Mouse (Mus musculus) CH12.LX (cell line): ENCODE data around the gene Gm49416. TPM values are rescaled to one million over a fixed set of nuclear protein-coding genes. Genes with fewer than 3 reads are reported as not detected.

Experiments used
- DNase-seq: peaks from one replicate; pipeline ENCODE4 v3.0.0-alpha.2; 2013; ENCODE audit errors: extremely low read depth
- H3K27ac ChIP-seq: 2 replicates; pipeline ENCODE4 v1.5.1; 2012; ENCODE audit warnings: low read depth, mild to moderate bottlenecking, control low read depth, moderate library complexity; ENCODE audit not compliant: insufficient read depth
- H3K27me3 ChIP-seq: replicated peaks from 2 replicates; pipeline ENCODE3; 2012; ENCODE audit warnings: inconsistent platforms
- H3K36me3 ChIP-seq, 2 experiments: replicated peaks in 1 of 2; 2 replicates each; pipeline versions ENCODE3 to v1.6.1; 2012; ENCODE audit warnings: inconsistent platforms in 1 of 2, low read length in 1 of 2, mild to moderate bottlenecking in 1 of 2, mixed read lengths in 1 of 2, moderate library complexity in 1 of 2; ENCODE audit not compliant: control insufficient read depth in 1 of 2, insufficient read depth in 1 of 2
- H3K4me1 ChIP-seq, 2 experiments: 2 replicates each; pipeline ENCODE4 v1.6.1; 2012; ENCODE audit warnings: inconsistent platforms in 1 of 2, moderate library complexity in 1 of 2; ENCODE audit not compliant: insufficient read depth in 2 of 2, control insufficient read depth in 1 of 2
- H3K4me2 ChIP-seq: 2 replicates; pipeline ENCODE4 v1.6.1; 2012; ENCODE audit warnings: low read depth, mild to moderate bottlenecking, control low read depth; ENCODE audit not compliant: poor library complexity, insufficient read depth, severe bottlenecking
- H3K4me3 ChIP-seq, 3 experiments: fragments of 150-350 bp in 1 of 3; sonication (generic) in 1 of 3; replicated peaks in 1 of 3; 2 replicates each; pipeline versions ENCODE3 to v1.5.1; 2011 to 2012; ENCODE audit warnings: low read depth in 2 of 3, low read length in 2 of 3, mild to moderate bottlenecking in 2 of 3, moderate library complexity in 2 of 3, control low read depth in 1 of 3, improper control_type of control experiment in 1 of 3, inconsistent platforms in 1 of 3, mixed read lengths in 1 of 3; ENCODE audit not compliant: poor library complexity in 1 of 3
- H3K79me2 ChIP-seq: replicated peaks from 2 replicates; pipeline ENCODE4 v1.6.1; 2012; ENCODE audit warnings: mild to moderate bottlenecking, moderate library complexity; ENCODE audit not compliant: control insufficient read depth, poor library complexity, insufficient read depth, severe bottlenecking; ENCODE audit errors: extremely low read depth
- H3K9ac ChIP-seq: 2 replicates; pipeline ENCODE4 v1.6.1; 2012; ENCODE audit warnings: low read depth, mild to moderate bottlenecking, control low read depth, moderate library complexity; ENCODE audit not compliant: insufficient read depth
- H3K9me3 ChIP-seq: replicated peaks from 2 replicates; pipeline ENCODE3; 2012; ENCODE audit warnings: low read length, inconsistent platforms, mixed read lengths
- BHLHE40 ChIP-seq: IDR thresholded peaks from 2 replicates; pipeline ENCODE4 v1.6.1; 2011; ENCODE audit warnings: mild to moderate bottlenecking, low read depth, low read length, improper control_type of control experiment
- CHD2 ChIP-seq: IDR thresholded peaks from 2 replicates; pipeline ENCODE4 v1.6.1; 2011; ENCODE audit warnings: low read length, improper control_type of control experiment
- CTCF ChIP-seq, 2 experiments: IDR thresholded peaks in 1 of 2; conservative IDR thresholded peaks in 1 of 2; 2 replicates each; pipeline ENCODE4 v1.5.1; 2011 to 2012; ENCODE audit warnings: low read depth in 2 of 2, low read length in 2 of 2, improper control_type of control experiment in 1 of 2, inconsistent platforms in 1 of 2, mild to moderate bottlenecking in 1 of 2, moderate library complexity in 1 of 2
- E2F4 ChIP-seq: IDR thresholded peaks from 2 replicates; pipeline ENCODE4 v1.6.1; 2011; ENCODE audit warnings: low read depth, low read length, improper control_type of control experiment; ENCODE audit not compliant: insufficient replicate concordance
- ELF1 ChIP-seq: IDR thresholded peaks from 2 replicates; pipeline ENCODE4 v1.6.1; 2014; ENCODE audit warnings: low read depth, mild to moderate bottlenecking, inconsistent platforms, low read length, improper control_type of control experiment
- EP300 ChIP-seq: IDR thresholded peaks from 2 replicates; pipeline ENCODE4 v1.6.1; 2011; ENCODE audit warnings: low read length, improper control_type of control experiment
- ETS1 ChIP-seq: conservative IDR thresholded peaks from 2 replicates; pipeline ENCODE4 v1.6.1; 2012; ENCODE audit warnings: low read depth, mild to moderate bottlenecking, inconsistent platforms, low read length, improper control_type of control experiment, moderate library complexity
- GABPA ChIP-seq: IDR thresholded peaks from 2 replicates; pipeline ENCODE4 v1.6.1; 2012; ENCODE audit warnings: low read depth, low read length, improper control_type of control experiment, inconsistent platforms; ENCODE audit not compliant: insufficient replicate concordance
- HCFC1 ChIP-seq: IDR thresholded peaks from 2 replicates; pipeline ENCODE4 v1.6.1; 2012; ENCODE audit warnings: low read depth, mild to moderate bottlenecking, inconsistent platforms, low read length, improper control_type of control experiment
- IRF4 ChIP-seq: IDR thresholded peaks from 2 replicates; pipeline ENCODE4 v1.6.1; 2014; ENCODE audit warnings: low read depth, mild to moderate bottlenecking, inconsistent platforms, low read length, improper control_type of control experiment
- JUN ChIP-seq: IDR thresholded peaks from 2 replicates; pipeline ENCODE4 v1.6.1; 2011; ENCODE audit warnings: low read depth, mild to moderate bottlenecking, low read length, improper control_type of control experiment, moderate library complexity; ENCODE audit not compliant: insufficient read depth
- JUND ChIP-seq: conservative IDR thresholded peaks from 2 replicates; pipeline ENCODE4 v1.6.1; 2011; ENCODE audit warnings: low read depth, low read length, improper control_type of control experiment
- KAT2A ChIP-seq: IDR thresholded peaks from 2 replicates; pipeline ENCODE4 v1.6.1; 2012; ENCODE audit warnings: low read length, improper control_type of control experiment, inconsistent platforms; ENCODE audit not compliant: insufficient replicate concordance
- MAZ ChIP-seq: IDR thresholded peaks from 2 replicates; pipeline ENCODE4 v1.6.1; 2012; ENCODE audit warnings: low read depth, mild to moderate bottlenecking, inconsistent platforms, low read length, improper control_type of control experiment, moderate library complexity
- MEF2A ChIP-seq: IDR thresholded peaks from 2 replicates; pipeline ENCODE4 v1.6.1; 2014; ENCODE audit warnings: low read depth, mild to moderate bottlenecking, inconsistent platforms, low read length, improper control_type of control experiment, borderline replicate concordance
- MXI1 ChIP-seq: IDR thresholded peaks from 2 replicates; pipeline ENCODE4 v1.6.1; 2011; ENCODE audit warnings: mild to moderate bottlenecking, low read depth, low read length, improper control_type of control experiment
- MYC ChIP-seq: IDR thresholded peaks from 2 replicates; pipeline ENCODE4 v1.6.1; 2011; ENCODE audit warnings: low read depth, mild to moderate bottlenecking, improper control_type of control experiment, low read length
- NRF1 ChIP-seq: IDR thresholded peaks from 2 replicates; pipeline ENCODE4 v1.6.1; 2014; ENCODE audit warnings: low read depth, mild to moderate bottlenecking, inconsistent platforms, low read length, improper control_type of control experiment, moderate library complexity
- POLR2A ChIP-seq: IDR thresholded peaks from 2 replicates; pipeline ENCODE4 v1.6.1; 2011; ENCODE audit warnings: low read depth, mild to moderate bottlenecking, improper control_type of control experiment, low read length
- POLR2AphosphoS2 ChIP-seq: IDR thresholded peaks from 2 replicates; pipeline ENCODE4 v1.6.1; 2011; ENCODE audit warnings: low read depth, low read length, improper control_type of control experiment
- RAD21 ChIP-seq: IDR thresholded peaks from 2 replicates; pipeline ENCODE4 v1.6.1; 2011; ENCODE audit warnings: low read depth, mild to moderate bottlenecking, low read length, improper control_type of control experiment, moderate library complexity
- SIN3A ChIP-seq: IDR thresholded peaks from 2 replicates; pipeline ENCODE4 v1.6.1; 2012; ENCODE audit warnings: low read length, improper control_type of control experiment, inconsistent platforms
- SMC3 ChIP-seq: IDR thresholded peaks from 2 replicates; pipeline ENCODE4 v1.6.1; 2011; ENCODE audit warnings: low read depth, low read length, improper control_type of control experiment
- TBP ChIP-seq: conservative IDR thresholded peaks from 2 replicates; pipeline ENCODE4 v1.6.1; 2011; ENCODE audit warnings: low read depth, low read length, improper control_type of control experiment
- TCF12 ChIP-seq: IDR thresholded peaks from 2 replicates; pipeline ENCODE4 v1.6.1; 2014; ENCODE audit warnings: low read depth, mild to moderate bottlenecking, inconsistent platforms, low read length, improper control_type of control experiment
- USF1 ChIP-seq: IDR thresholded peaks from 2 replicates; pipeline ENCODE4 v1.6.1; 2014; ENCODE audit warnings: low read depth, mild to moderate bottlenecking, inconsistent platforms, low read length, improper control_type of control experiment
- ZC3H11A ChIP-seq: IDR thresholded peaks from 2 replicates; pipeline ENCODE4 v1.6.1; 2012; ENCODE audit warnings: low read depth, mild to moderate bottlenecking, inconsistent platforms, low read length, improper control_type of control experiment
- ZKSCAN1 ChIP-seq: IDR thresholded peaks from 2 replicates; pipeline ENCODE4 v1.6.1; 2012; ENCODE audit warnings: low read depth, inconsistent platforms, low read length, improper control_type of control experiment, borderline replicate concordance
- ZMIZ1 ChIP-seq: IDR thresholded peaks from 2 replicates; pipeline ENCODE4 v1.6.1; 2012; ENCODE audit warnings: low read depth, mild to moderate bottlenecking, inconsistent platforms, low read length, improper control_type of control experiment
- ZNF384 ChIP-seq: IDR thresholded peaks from 2 replicates; pipeline ENCODE4 v1.6.1; 2012; ENCODE audit warnings: low read depth, low read length, improper control_type of control experiment, inconsistent platforms
- dilution Hi-C: fragments of 300-500 bp; cut with MboI; formaldehyde crosslinking; loops from 2 replicates; pipeline ENCODE4 v1.14.3; 2020; ENCODE audit warnings: low sequenced_read_pairs; ENCODE audit not compliant: extremely low pct_unique_long_range_greater_than_20kb, extremely low pct_ligation_motif_present
- in situ Hi-C: fragments of 300-500 bp; cut with MboI; formaldehyde crosslinking; loops from 3 replicates; pipeline ENCODE4 v1.14.3; 2019; ENCODE audit warnings: low sequenced_read_pairs, low pct_ligation_motif_present, low pct_unique_long_range_greater_than_20kb, mixed read lengths
- polyA plus RNA-seq: library from polyadenylated mRNA; unstranded; fragments of >175 nt; gene quantifications from 2 replicates; pipeline ENCODE4 v1.2.1, GENCODE M21; 2012; ENCODE audit warnings: low read depth; ENCODE audit not compliant: insufficient read length
- total RNA-seq, 2 experiments: library from RNA; depleted of rRNA; stranded (reverse); fragments of 300-350 nt in 1 of 2; fragments of >200 nt in 1 of 2; gene quantifications; 2 replicates each; pipeline ENCODE4 v1.2.3; 2012 to 2014

The Gm49416 gene
- total and polyA plus RNA-seq, 3 experiments, result 11.1 TPM; not detected in 2

- no peak for TF ChIP-seq MAZ
- no peak for TF ChIP-seq SMC3
- no peak for TF ChIP-seq TCF12
- no peak for TF ChIP-seq KAT2A
- no peak for TF ChIP-seq NRF1
- TF ChIP-seq JUND, result no peak
- TF ChIP-seq CHD2, result 0 out of 2 replicates have a peak, but pooled peaks have one; percentile 25
- no peak for TF ChIP-seq RAD21
- 0 out of 2 replicates have a peak, but pooled peaks have one; percentile 9 for TF ChIP-seq MXI1
- no peak for TF ChIP-seq POLR2AphosphoS2
- no peak for TF ChIP-seq BHLHE40
- TF ChIP-seq MYC, result no peak
- Histone ChIP-seq H3K27ac (peak overlapping the region; percentile 99), H3K79me2 (peaks cover 39% of the 10 kb centered on the region), H3K4me1 (peaks cover 16 to 48% of the 10 kb centered on the region in 2 experiments), H3K36me3 (peaks cover 57 to 75% of the 10 kb centered on the region in 2 experiments), H3K4me2 (peak overlapping the region; percentile 88), H3K4me3 (peak overlapping the region in 2 of 3 experiments; percentile 45 to 95), H3K27me3 (no peaks in the 10 kb centered on the region), H3K9ac (peak overlapping the region; percentile 72), H3K9me3 (no peaks in the 10 kb centered on the region)
- peak; percentile 21 for DNase-seq
- in situ Hi-C loops (no loop called here), dilution Hi-C loops (no loop called here)
Observed at GRCm38 (mm10) chr19:8941136-8941514, 52.4 kb downstream of the Gm49416 start.

- in situ Hi-C loops (no loop called here), dilution Hi-C loops (no loop called here)
- Histone ChIP-seq H3K27ac (peak within 1 kb of the TSS; percentile 99), H3K36me3 (peaks cover 57 to 75% of the 10 kb centered on the region in 2 experiments), H3K9me3 (no peaks in the 10 kb centered on the region), H3K4me2 (peak within 1 kb of the TSS; percentile 91), H3K4me3 (peak within 1 kb of the TSS; percentile 75 to 95 (median 91)), H3K9ac (peak within 1 kb of the TSS; percentile 97), H3K4me1 (peaks cover 16 to 48% of the 10 kb centered on the region in 2 experiments), H3K27me3 (no peaks in the 10 kb centered on the region), H3K79me2 (peaks cover 42% of the 10 kb centered on the region)
- peak; percentile 98 for DNase-seq
- TF ChIP-seq ZKSCAN1 (no peak), IRF4 (peak; percentile 56; the same call in 1 of the 2 replicates), SMC3 (no peak), CHD2 (0 out of 2 replicates have a peak, but pooled peaks have one; percentile 16), EP300 (peak; percentile 60; the same call in 1 of the 2 replicates), POLR2AphosphoS2 (peak; percentile 86), JUN (no peak), ETS1 (peak; percentile 46), USF1 (no peak), BHLHE40 (peak; percentile 64), ZC3H11A (no peak), MEF2A (peak; percentile 71; the same call in 1 of the 2 replicates), ZMIZ1 (peak; percentile 91), POLR2A (peak; percentile 76), ELF1 (peak; percentile 90), HCFC1 (peak; percentile 69), KAT2A (peak; percentile 65; the same call in 1 of the 2 replicates), TBP (peak; percentile 91), GABPA (no peak), CTCF (conservative IDR thresholded peaks at IDR 0.05 in 1 of 2, IDR thresholded peaks at IDR 0.05 in 1 of 2; ENCODE audit: low read depth in 2 of 2, low read length in 2 of 2) (0 out of 4 replicates have a peak, but pooled peaks of 1 of the 2 experiments have one; percentile 4), E2F4 (peak; percentile 98), RAD21 (no peak; the same call in 1 of the 2 replicates), SIN3A (peak; percentile 90), ZNF384 (peak; percentile 93)
Observed at GRCm38 (mm10) chr19:8941515-8942217, 52.9 kb downstream of the Gm49416 start, which contains the start of gene Mta2. TSS of gene Mta2 (plus strand) at chr19:8941875.
